Mouse (Mus musculus): ENCODE results near the gene Psme2.

The Psme2 gene

DNA sequence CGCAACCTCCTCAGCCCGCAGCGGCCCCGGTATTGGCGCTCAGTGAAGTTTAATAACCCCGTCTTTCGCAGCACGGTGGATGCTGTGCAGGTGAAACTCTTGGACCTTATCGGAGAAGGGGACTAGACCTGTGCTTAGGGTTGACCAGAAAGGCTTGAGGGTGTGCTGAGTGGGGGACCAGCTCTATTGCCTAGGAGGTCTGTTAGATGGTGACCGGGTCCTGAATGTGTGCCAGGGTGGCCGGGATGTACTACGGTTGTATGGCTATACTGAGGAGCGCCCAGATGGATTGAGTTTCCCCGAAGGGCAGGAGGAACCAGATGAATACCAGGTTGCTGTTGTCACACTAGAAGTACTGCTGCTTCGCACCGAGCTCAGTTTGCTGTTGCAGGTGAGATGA, 1.3 kb upstream of the Psme2 start:
- DNase-seq, result peak; percentile 38 to 67

DNA sequence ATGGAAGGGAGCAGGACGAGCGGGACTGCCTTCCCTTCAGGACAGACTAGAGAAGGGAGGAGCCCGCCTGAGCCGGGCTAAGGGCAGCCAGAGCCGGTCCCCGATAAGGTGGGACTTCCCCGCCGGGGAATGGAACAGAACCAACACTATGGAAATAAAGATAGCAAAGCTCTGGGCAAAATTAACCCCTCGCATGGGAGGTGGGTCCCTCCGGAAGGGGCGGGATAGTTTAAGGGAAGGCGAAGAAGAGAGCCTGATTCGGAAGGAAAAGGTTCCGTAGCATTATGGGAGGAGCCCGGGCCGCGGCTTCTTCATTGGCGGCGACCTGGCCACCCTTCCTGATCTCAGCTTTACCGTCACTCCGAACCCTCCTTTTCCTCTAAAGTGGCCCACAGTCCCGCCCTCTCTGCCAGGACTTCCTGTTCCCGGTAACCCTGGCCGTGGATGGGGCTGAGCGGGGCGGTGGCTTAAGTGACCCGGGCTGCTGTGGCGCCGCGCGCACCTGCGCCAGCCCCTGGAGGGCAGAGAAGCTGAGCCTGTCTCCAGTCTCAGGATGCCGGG, 498 bp upstream of the Psme2 start, which contains the start of gene Rnf31:
Rnf31 (plus strand) TSS at position 378 of the 561 bp plus-strand sequence.
- DNase-seq, result peak; percentile 93

DNA sequence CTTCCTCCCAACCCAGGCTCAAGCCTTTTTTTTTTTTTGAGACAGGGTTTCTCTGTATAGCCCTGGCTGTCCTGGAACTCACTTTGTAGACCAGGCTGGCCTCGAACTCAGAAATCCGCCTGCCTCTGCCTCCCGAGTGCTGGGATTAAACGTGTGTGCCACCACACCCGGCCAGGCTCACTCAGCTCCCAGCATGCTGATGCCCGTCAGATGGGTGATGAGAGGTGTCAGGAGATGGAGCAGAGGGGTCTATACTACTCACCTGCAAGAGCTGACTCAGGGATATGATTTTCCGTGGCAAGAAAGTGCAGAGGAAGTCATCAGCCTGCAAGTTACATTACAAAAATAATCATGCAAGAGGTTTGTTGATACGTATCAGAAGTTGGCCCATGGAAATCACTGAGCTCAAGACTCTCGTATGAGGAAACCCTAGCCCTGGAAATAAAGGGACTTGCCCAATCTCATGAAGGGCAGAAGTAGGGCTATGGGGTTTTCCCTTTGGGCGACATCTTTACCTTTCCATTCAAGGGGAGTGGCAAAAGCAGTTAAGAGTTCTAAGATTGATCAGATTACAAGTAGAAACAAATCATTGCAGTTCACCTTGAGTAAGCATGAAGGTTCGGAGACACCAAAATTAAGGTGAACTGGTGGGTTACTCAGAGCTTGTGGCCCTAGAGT, 1.0 kb downstream of the Psme2 start:
- no peak for DNase-seq

DNA sequence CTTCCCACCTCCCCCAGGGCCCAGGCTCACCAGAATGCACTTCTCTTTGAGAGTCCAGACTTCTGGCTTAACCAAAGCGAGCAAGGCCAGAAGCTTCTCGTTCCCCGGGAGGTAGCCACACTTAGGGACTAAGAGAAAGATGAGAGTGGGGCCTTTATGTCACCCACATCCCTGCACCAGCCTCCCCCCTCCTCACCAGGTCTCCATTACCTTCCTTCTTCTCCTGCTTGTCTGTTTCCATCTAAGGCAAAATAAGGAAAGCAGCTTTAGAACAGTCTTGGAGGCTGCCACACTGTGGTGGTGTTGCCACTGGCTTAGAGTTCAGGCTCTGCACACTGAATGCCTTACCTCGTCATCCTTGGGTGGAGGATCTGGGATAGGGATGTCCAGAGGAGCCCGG, 1.6 kb downstream of the Psme2 start:
- DNase-seq, result no peak

DNA sequence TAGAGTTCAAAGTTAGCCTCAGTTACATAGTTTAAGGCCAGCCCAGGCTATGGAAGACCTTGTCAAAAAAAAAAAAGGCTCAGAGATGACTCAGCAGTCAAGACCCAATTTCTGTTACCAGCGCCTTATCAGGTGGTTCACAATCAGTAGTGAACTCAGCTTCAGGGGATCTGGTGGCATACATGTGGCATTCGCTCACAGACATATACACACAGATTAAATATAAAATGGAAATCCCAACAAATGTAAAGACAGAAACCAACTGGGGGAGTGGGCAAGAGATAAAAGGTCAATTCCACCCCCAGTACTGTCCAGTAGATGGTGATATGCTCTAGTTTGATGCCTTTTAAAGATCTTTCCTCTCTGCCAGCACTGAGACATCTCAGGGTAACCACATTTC, 4.8 kb downstream of the Psme2 start:
- DNase-seq, result no peak

DNA sequence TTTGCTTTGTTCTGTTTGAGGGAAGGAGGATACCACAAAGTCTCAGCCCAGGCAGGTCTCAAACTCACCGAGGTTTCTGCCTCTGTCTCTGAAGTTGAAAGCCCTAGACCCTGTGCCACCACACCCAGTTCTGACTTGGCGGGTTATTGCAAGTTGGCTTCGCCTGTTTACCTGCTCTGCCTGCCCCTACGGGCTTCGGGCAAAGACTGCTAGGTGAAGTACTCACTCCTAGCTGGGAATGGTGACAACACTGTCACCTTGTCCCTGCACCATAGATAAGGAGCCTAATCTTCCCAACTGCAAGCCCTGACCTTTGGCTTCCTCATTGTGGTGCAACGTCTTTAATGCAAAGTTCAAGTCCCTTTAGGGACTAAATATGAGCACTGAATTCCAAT, 5.3 kb downstream of the Psme2 start:
- no peak for DNase-seq

DNA sequence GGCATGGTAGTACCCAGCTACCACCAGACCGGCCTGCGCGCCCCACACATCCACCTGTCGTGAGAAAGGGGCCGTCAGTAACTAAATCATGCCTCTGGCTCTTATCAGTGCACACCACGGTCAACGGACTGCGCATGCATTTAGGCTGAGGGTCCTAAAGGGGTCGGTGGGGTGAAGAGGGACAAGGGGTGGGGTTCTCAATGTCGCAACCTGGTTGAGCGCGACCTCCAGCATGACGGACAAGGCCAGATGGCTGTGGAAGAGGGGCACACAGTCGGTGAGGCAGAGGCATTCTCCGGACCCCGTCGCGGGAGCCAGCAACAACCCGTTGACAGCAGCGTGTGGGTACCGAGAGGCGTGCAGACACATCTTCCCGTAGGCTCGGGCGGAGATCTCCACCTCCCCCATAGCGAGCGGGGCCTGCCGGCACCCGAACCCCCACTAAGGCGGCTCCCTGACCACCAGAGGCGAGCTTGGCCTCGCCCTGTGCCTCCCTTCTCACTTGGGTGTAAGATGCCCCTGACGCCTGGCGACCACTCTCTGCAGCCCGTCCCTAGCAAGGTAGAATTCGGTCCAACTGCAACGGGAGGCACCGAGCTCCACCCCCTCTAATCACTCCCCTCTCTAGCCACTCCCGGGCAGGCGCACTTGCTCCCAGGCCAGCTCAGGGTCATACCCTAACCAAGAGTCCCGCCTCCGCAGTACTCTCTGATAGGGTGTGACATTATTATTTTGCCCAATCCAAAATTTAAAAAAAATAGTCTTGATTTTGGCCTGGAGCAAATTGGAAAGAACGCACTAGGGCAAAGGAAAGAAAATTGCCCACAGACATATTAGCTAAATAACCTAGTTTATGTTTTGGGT, 6.0 kb downstream of the Psme2 start, which contains the start of gene Emc9:
Emc9 (minus strand) TSS at position 601 of the 864 bp plus-strand sequence.
- DNase-seq, result peak; percentile 79 to 81

DNA sequence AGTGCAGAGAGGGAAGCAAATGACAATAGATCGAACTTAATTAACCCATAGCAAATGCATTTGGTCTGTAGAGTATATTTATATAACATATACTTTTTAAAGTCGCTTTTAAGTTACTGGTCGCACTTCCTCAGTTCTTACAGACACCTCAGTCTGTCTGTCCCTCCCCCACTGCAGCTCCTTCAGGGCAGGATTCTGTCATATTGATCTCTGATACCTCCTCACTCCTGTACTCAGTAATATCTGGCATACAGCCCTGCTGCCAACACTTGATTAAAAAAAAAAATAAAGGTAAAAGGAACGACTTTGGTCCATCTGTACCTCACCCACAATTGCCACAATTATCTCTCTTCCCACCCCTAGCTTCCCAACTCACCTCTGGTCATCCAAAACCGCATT, 6.6 kb downstream of the Psme2 start:
- no peak for DNase-seq

DNA sequence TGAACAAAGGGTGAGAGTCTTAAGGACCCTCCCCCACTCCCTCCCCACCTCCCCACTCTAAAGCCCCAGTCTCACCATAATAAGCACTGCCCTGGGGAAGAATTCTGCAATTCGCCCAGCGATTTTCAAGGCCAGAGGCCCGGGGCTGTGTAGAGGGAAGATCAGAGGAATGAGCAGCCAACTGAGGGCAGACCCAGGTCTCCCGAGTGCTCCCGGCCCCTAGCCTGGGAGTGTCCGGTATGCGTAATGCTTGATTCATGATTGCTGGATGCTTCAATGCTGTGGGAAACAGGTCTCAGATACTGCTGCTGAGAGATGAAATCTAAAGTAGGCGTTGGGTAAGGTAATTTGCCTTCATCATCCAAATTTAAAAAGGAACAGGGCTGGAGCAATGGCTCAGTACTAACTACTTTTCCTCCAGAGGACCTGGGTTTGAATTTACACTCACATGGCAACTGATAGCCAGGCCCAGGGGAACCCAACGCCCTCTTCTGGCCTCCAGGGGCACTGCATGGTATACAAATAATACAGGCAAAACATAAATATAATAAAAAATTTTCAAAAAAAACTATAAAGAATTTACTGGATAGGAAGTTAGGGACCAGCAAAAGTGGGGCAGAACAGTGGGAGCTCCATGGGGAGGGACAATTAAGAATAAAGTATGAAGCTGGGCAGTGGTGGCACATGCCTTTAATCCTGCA, 8.8 kb downstream of the Psme2 start:
- DNase-seq, result no peak

DNA sequence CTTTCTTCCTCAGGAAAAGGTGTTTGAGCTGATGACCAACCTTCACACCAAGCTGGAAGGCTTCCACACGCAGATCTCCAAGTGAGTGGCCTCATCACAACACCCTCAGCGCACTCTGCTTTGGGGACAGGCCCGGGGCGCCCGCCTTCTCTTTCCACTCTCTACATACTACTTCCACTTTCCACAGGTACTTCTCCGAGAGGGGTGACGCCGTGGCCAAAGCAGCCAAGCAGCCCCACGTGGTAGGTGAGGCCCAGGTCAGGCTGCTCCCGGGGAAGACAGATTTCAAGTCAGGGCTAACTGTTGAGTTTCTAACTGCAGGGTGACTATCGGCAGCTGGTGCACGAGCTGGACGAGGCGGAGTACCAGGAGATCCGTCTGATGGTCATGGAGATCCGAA, 10.2 kb downstream of the Psme2 start:
- no peak for DNase-seq

DNA sequence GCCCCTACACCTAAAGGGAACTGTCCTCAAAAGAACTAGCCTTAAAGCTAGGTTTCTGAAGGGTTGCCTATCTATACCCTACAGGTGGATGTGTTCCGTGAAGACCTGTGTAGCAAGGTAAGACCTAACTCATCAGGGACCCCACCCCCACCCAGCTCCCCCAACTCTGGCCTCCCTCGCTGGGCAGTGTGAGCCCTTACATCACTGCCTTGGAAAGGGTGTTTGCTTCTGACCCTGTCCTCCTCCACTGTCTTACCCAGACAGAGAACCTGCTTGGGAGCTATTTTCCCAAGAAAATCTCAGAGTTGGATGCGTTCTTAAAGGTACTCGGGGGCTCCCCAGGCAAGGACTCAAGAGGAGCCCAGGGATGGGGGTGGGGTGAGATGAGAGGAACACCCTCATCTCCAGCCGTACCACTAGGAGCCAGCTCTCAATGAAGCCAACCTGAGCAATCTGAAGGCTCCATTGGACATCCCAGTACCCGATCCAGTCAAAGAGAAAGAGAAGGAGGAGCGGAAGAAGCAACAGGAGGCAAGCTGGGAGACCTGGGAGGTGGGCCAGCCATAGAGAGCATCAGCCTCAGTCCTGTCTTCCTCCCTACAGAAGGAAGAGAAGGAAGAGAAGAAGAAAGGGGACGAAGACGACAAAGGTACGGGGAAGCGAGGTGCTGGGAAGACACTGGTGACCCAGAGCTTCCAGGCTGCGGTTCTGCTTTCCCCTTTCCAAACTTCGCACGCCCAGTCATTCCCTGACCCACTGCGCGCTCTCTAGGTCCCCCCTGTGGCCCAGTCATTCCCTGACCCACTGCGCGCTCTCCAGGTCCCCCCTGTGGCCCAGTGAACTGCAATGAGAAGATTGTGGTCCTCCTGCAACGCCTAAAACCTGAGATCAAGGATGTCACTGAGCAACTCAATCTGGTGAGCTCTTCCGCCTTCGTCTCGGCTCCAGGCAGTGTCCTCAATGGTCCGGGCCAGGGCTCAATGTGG, 11.1 kb downstream of the Psme2 start:
- no peak for DNase-seq

DNA sequence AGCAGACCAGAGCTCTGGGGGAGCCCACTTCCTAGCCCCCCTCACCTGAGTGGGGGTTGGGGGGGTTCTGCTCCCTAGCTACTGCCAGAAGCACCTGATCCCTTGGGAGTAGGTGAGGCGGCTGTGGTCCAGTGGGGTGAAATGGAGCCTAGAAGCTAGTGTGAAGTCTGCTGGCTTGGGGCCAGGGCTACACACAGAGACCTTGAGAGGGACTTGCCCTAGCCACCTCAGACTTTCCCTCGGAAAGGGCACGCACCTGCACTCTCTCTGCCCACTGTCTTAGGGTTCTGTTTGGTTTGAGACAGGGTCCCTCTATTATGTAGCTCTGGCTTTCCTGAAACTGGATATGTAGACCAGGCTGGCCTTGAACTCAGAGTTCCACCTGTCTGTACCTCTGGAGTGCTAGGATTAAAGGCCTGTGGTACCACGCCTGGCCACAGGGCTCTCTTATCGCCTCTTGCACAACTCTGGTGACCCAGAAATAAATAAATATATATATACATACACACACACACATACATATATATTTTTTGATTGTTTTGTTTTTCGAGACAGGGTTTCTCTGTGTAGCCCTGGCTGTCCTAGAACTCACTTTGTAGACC, 12.1 kb downstream of the Psme2 start:
- DNase-seq, result peak; percentile 66 to 75

DNA sequence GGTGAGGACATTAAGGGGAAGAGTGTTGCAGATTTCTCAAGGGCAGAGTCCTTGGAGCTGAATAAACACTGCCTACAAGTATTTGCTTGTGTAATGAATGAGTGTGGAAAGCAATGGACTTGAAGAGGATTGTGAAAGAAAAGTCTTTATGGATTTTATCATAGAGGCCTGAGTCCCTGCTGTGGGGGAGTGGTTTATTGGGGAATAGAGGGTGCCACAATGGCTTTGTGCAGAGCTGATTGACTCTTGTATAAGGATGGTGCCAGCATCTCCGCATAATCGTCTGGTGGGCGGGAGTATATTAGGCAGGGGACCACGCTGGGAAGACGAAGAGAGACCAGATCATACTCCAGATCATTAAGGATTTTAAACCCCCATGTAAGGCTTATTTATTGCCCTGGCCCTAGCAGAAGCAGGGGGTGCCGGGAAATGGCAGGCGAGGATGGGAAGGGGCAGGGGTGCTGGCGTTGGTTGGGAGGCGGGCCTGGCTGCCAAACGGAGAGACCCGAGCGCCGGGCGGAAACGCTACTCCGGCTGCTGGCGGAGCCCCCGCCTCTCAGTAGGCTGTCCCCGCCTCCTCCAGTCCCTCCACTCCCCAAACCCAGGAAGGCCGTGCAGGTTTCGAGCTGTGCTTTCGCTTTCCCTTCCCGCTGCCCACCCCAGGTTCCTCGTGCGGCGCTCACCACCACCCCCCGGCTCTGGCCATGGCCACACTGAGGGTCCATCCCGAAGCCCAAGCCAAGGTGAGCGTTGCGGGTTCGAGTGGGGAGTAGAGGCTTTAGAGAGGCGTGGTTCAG, 12.8 kb downstream of the Psme2 start, which contains the start of gene Psme1:
Psme1 (plus strand) TSS at position 253 of the 797 bp plus-strand sequence.
- DNase-seq, result peak; percentile 85 to 86

DNA sequence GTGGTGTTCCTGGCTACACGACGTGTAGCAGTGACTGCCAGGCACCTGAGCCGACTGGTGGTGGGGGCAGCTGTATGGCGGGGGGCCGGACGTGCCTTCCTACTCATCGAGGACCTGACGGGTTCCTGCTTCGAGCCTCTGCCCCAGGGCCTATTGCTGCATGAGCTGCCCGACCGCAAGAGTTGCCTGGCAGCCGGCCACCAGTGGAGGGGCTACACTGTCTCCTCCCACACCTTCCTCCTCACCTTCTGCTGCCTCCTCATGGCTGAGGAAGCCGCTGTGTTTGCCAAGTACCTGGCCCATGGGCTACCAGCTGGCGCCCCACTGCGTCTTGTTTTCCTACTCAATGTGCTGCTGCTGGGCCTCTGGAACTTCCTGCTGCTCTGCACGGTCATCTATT, 14.5 kb downstream of the Psme2 start:
- peak; percentile 40 to 66 for DNase-seq

DNA sequence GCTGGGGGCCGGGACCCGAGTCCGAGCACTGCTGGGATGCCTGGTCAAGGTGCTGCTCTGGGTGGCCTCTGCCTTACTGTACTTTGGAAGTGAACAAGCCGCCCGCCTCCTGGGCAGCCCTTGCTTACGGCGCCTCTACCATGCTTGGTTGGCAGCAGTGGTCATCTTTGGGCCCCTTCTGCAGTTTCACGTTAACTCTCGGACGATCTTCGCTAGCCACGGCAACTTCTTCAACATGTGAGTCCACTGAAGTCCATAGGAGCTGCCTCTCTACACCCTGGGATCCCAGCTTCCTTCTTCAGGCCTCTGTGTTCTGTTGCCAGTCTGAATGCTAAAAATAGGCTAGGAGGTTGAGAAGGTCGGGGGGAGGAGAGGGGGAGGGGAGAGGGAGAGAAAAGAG, 15.2 kb downstream of the Psme2 start:
- no peak for DNase-seq

DNA sequence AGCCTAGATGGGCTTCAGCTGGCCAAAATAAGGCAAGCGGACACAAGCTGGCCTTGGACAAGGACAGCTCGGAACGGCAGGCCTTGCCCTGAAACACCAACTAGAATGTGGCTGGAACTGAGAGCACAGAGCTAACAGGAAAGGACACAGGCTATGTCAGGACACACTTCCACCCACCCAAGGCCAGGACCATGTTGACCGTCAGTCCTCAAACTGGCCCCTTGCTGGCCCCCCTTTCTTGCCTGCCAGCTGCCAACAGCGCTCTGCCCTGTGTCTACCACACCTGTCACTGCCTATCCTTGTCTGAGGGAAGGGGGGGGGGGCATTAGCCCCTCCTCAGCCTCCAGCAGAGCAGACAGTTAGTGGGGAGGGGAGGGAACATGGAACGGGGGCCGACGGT, 15.6 kb downstream of the Psme2 start, which contains the start of gene Fitm1:
Fitm1 (plus strand) TSS at position 316 of the 400 bp plus-strand sequence.
- DNase-seq, result no peak

DNA sequence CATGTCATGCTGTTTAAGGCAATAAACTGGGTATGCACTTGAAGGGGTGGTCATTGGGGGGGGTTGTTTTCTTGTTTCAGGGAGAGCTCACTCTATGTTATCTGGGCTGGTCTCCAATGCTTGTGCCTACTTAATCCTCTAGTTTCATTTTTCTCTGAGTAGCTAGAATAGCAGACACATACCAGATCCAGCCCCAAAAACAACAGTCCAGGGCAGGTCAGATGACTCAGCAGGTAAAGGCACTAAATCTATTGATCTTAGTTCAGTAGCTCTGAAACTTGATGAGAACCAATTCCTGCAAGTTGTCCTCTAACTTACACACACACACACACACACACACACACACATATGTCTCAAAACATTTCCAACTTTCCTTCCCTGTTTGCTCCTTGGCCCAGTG, 19.2 kb downstream of the Psme2 start:
- no peak for DNase-seq

DNA sequence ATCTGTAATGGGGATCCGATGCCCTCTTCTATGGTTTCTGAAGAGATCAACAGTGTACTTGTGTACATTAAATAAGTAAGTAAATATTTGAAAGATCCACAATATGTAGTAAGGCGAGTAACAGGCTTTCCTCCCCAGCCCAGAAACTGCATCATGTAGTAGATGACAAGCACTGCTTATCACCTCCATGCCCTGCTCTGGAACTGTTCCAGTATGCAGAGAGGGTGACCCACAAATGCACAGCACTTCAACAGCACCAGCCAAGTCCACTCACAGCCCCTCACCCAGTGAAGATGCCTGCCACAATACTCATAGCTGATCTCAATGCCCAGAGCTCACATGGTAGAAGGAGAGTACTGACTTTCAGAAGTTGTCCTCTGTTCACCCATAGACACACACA, 20.3 kb downstream of the Psme2 start:
- DNase-seq, result no peak

DNA sequence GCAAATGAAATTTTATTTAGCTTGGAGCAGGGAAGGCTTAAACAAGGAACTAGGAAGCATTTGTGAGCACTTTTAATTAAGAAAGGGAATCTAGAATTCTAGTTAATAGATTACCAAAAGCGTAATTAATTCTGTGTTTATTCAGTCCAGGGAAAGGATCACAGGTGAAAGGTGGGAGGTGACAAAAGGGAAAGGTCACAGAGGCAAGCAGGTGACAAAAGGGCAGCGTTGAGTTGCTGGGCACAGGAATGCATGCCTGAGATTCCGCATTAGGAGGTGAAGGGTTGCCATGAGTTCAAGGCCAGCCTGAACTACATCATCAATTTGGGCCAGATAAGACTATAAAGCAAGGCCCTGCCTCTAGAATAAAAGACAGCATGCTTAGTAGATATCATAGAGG, 23.4 kb downstream of the Psme2 start:
- DNase-seq, result no peak

DNA sequence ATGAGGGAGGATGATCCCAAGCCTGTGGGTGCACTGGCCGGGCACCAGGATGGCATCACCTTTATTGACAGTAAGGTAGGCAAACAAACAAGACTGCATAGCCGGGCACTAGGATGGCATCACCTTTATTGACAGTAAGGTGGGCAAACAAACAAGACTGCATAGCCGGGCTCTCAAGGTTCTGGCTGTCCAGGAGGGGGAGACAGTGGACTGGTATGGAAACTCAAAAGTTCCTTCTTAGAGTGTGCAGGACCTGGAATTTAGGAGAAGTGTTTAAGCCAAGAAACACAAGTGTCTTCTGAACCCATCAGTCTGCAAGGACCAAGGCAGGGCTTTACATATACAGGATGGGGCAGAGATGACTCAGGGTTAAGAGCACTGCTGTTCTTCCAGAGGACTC, 25.2 kb downstream of the Psme2 start:
- DNase-seq, result no peak

Measured in cerebellum, postnatal 14 days (tissue).